Mouse (Mus musculus) megakaryocyte-erythroid progenitor cell, adult 5-6 weeks (primary cell): ENCODE measurements at regions not wholly inside any gene's neighbourhood (a gene's known extent, or its start where the extent isn't known, plus 50 kb on each side); places are given as distances from the start of the nearest gene placed in this dataset.

ENCODE experiments used
- ATAC-seq: replicated peaks from 2 replicates; pipeline ENCODE4 v1.8.0; 2016; ENCODE audit warnings: mild to moderate bottlenecking, inconsistent platforms; ENCODE audit not compliant: severe bottlenecking, poor library complexity, low FRiP score, low TSS enrichment

DNA sequence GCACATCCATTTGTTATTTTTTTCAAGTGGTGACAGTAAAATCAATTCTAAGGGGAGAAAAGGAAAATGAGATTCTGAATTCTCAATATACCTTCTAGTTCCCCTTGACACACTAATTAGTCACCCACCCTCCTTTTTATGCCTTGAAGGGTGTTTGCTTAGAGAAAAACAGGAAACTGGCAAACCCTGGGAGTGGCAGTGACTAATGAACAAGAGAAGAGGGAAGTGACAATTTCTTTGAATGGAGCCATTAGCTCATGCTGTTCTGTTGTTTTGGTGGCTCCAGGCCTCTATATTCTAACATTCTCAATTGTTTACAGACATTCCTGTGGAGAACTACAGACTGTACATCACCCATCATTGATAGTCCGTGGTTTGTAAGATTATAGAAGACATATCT lies 692.0 kb downstream of the Epm2a start:
- no peak for ATAC-seq

- ATAC-seq: no peak
Measured at GRCm38 (mm10) chr10:12045937-12046336, 702.7 kb downstream of the Epm2a start.

DNA sequence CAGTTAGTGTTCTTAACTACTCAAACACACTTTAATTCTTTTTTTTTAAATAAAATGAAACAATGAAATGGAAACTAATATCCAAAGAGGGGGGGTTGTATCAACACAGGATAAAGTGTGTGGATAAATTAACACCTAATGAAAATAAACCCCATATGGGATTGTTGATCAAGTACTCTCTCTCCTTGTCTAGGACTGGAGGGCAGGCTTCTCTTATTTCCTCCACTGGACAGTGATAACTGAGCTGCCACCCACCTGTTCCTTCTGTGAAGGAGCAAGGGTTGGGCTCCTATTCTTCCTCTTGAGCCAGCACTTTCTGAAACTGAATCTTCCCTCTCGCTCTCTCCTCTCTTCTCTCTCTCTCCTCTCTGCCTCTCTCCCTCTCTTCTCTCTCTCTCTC lies 716.5 kb downstream of the Epm2a start:
- no peak for ATAC-seq

GRCm38 (mm10) chr10:12061069-12061861 lies 718.1 kb downstream of the Epm2a start:
- no peak for ATAC-seq

- ATAC-seq: no peak
Measured at GRCm38 (mm10) chr10:12062302-12062701, 719.1 kb downstream of the Epm2a start.

GRCm38 (mm10) chr10:12083961-12084360 lies 740.8 kb downstream of the Epm2a start:
- no peak for ATAC-seq

GRCm38 (mm10) chr10:12092521-12092920 lies 749.3 kb downstream of the Epm2a start:
- no peak for ATAC-seq

DNA sequence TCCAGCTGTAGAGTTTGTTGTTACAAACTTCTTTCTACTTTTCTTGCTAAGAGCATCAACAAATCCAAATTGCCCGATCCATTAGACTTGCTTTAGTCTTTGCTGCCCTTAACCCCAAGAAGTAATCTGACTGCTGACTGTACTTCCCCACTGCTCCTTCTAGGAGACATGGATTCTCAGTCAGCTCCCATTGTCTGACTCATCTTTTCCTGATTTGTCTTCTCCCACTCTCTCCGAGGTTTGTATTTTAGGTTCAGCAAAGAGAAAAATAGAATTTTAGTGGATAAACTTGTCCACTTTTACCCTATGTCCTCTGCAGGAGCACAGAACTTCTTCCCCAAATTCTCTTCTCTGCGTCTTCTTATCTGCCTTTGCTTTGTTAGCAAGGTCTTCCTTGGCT lies 753.5 kb downstream of the Epm2a start:
- ATAC-seq: no peak

DNA sequence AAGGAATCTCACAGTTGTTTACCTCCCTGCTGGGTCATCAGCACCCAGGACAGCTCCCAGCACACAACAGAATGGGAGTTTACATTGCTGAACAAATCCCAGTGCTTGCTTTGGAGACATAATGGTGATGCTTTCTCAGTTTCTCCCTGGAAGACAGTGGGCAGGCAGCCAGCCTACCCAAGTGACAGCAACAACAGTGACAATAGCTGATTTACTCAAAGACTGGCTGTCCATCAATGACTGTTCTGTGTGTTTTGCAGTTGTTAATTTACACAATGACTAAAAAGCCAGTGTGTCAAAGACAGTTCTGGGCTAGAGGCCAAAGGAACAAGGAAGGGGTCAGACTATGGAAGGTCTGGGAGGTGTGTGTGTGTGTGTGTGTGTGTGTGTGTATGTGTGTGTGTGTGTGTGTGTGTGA lies 762.2 kb downstream of the Utrn start:
- no peak for ATAC-seq

DNA sequence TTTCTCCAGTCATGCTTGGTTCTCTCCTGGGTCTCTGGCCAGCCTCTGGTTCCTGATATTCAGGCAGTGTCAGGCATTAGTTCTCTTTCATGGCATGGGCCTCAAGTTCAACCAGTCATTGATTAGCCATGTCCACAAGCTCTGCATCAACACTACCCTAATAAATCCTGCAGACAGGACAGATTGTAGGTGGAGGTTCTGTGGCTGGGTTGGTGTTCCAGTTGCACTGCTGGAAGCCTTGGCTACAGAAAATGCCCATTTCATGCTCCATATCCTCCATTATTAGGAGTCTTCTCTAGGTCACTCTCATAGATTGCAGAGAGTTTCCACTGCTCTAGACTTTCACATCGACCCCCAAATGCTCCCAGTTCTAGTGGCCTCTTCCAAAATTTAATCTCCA lies 757.4 kb downstream of the Utrn start:
- no peak for ATAC-seq

DNA sequence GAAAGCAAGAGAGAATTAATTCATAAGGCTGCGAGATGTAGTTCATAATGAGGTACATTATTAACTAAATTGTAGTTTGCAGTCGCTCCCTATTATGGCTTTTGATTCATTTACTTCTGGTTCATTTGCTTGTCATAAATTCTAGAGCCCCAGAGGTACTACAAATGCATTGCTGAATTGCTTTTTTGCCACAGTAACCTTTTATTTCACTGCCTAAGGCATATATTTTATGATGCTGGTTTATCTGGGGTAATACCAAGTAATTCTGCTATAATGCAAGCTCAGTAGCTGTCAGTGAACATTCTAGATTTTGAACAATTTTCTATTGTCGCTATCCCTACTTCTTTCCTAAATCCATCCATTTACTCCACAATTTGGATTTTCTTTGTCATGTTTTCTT lies 753.4 kb downstream of the Utrn start:
- no peak for ATAC-seq

DNA sequence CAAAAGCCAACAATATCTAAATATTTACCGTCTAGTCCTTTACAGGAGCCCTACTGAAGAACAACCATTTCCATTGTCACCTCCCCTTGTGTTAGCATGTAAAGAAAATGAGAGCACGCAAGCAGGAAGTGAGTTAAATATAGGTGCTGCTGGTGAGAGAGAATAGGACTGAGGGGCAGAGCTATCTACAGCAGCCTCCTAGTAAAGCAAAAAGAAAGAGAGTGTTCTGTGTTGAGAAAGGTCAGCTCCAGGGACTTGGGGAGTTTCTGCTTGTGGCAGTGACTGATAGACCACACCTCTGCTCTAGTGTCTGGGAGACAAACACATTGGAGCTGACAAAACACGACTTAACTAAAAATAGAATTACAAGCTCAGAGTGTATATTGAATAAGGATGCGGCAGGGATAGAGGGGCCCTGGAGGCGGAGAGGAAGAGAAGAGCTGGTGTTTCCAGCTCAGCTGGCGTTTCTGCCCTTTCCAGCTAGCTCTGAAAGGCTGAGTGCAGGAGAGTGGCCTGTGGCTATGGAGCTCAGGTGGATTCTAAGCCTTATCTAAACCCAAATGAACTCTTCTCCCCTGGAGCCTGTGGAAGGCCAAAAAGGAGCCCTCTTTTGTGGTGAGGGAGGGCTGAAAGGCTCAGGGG lies 752.4 kb downstream of the Utrn start:
- no peak for ATAC-seq

GRCm38 (mm10) chr10:12124272-12124671 lies 744.9 kb downstream of the Utrn start:
- ATAC-seq: no peak

GRCm38 (mm10) chr10:12129486-12129885 lies 739.7 kb downstream of the Utrn start:
- no peak for ATAC-seq

- no peak for ATAC-seq
Measured at GRCm38 (mm10) chr10:12144691-12145090, 724.5 kb downstream of the Utrn start.

GRCm38 (mm10) chr10:12146942-12147537 lies 722.1 kb downstream of the Utrn start:
- no peak for ATAC-seq

- no peak for ATAC-seq
Measured at GRCm38 (mm10) chr10:12170243-12170642, 698.9 kb downstream of the Utrn start.

- no peak for ATAC-seq
Measured at GRCm38 (mm10) chr10:12174200-12174818, 694.9 kb downstream of the Utrn start.

DNA sequence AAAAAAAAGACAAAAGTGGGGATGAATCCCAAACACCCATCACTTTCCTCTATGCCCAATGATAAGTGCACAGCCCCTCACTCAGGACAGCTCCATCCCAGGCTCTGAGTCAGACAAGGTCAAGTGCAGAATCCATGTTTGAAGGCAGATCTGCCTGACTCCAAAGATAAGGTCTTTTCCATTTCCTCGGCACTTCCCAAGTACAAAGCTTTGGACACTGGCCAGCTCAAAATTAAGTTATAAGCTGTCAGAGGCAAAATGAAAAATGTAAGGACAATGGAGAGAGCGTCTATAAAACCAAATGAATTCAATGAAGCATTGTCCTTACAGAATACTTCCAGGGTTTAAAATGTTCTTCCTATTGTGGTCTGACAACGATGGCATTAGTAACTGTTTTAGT lies 694.0 kb downstream of the Utrn start:
- ATAC-seq: no peak

DNA sequence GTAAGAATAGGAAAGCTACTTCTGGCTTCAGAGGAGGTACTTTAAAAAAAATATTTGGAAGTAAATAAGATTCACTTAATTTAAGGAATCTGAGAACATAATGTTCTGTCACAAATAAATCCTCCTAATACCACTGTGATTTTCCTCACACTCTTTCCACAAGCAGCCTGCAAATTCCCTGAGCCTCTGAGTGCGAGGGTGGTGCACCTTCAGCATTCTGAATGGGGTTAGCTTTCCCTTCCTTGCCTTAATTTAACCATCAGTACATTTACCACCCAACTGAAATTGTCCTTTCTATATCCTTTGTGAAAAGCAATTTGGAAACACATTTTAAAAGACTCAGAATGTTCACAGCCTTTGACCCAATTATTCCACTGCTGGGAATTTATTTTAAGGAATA lies 691.7 kb downstream of the Utrn start:
- no peak for ATAC-seq
